Mouse (Mus musculus): ENCODE measurements at regions not wholly inside any gene's neighbourhood (a gene's known extent, or its start where the extent isn't known, plus 50 kb on each side); places are given as distances from the start of the nearest gene placed in this dataset.

- DNase-seq (ENCODE audit: low read depth, low spot score): peak; percentile 9
Observed at GRCm38 (mm10) chr16:95057596-95057995, 60.1 kb upstream of the Kcnj6 start.

- DNase-seq (ENCODE audit: low read depth, low spot score): no peak
Observed at GRCm38 (mm10) chr16:95064423-95064822, 66.9 kb upstream of the Kcnj6 start.

DNA sequence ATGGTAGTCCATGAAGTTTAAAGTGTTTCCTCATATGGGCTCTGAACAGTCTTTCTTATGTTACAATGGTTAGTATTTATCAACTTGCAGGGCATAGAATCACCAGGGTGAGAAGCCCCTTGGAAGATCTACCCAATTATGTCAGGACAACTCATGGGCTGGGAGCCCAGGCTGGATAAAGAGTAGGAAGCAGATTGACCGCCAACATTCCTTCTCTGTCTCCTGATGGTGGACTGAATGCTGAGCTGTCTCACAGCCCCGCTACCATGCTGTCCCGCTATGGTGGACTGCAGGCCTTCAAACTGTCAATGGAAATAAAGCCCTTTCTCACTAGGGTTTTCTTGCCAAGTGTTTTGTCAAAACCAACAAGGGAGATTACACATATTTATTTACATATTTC lies 69.2 kb upstream of the Kcnj6 start:
- no peak for DNase-seq (ENCODE audit: low read depth, low spot score)

DNA sequence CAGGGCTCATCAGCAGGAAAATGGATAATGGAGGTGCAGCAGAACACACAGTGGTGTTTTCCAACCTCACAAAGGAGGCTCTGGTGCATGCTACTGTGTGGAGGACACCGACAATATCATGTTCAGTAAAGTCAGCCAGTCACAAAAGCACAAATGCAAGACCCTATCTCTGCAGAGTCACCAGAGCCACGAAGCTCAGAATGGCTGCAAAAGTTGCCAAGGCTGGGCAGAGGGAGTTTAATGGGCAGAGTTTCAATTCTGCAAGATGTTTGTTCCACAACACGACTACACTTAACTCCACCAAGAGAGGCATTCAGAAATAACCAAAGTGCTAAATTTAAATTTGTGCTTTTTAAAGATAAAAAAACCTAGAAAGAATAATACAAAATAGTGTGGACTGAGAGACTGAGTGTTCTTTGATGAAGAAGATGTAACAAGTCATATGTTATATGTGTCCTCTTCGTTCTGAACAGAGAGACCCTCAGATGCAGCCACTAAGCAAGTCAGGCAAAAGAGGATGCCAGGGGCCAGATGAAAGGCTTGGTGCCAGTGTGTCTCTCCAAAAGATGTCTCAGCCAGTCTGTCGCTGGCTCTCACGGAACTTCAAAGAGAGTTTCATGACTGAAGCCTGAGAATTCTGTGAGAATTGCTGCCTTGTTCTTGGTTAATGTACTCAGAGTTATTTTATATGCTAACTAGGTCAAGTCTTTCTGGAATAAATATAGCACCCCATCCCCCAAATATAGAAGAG lies 95.1 kb upstream of the Kcnj6 start:
- no peak for DNase-seq (ENCODE audit: low read depth, low spot score)

DNA sequence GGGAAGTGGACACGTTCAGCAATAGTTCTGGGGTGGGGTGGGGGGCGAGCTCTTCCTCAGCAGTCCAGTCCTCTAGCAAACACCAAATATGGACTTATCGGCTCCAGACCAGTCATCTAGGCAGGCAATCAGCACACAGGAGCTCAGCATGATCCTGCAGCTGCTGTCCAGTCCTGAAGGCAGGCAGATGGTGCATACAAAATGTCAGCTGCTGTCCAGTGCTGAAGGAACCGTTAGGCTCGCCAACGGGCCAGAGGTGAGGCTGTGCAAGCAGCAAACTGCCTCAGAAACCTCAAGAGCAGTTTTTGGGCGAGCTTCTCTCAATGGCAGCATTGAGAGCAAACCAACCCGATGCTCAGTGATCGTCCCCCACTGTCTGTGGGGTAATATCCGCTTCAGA lies 96.3 kb upstream of the Kcnj6 start:
- peak; percentile 15 for DNase-seq (ENCODE audit: low read depth, low spot score)

GRCm38 (mm10) chr16:95100954-95101353 lies 103.5 kb upstream of the Kcnj6 start:
- no peak for DNase-seq (ENCODE audit: low read depth, low spot score)

DNA sequence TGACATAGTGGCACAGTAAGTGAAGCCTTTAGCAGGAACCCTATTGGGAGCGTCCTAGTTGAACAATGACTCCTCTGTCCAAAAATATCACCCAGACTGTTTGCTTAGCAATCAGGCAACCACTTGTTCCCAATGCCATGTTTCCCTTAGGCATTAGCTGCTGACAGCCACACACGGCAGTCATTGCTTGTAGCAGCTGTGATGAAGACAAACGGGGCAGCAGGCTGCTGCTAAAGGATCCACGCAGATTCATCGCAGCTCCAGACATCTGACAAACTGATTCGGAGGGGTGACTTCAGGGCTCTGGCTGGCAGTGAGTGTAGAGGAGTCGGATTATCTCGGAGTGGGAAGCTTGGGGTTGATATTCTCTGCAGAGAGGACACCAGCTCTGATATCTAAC lies 120.0 kb upstream of the Kcnj6 start:
- no peak for DNase-seq (ENCODE audit: low read depth, low spot score)

DNA sequence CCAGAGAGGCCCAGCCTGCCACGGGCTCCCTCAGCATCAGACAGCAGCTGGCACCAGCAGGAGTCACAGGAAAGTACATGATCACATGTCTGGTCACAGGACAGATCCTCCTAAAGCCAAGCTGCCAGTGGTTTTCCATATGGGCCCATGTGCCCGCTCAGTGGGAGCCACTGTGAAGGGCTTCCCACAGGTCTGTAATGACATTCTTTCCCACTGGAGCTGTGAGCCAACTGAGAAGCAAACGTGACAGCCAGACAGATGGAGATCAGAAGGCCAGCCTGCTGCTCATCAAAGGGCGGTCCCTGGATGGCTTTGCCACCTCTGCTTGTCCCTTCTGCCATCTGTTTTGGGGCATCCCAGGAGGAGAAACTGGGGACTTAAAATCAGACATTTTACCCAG lies 121.8 kb upstream of the Kcnj6 start:
- no peak for DNase-seq (ENCODE audit: low read depth, low spot score)

GRCm38 (mm10) chr16:95122048-95122447 lies 124.5 kb upstream of the Kcnj6 start:
- no peak for DNase-seq (ENCODE audit: low read depth, low spot score)

GRCm38 (mm10) chr16:95127616-95128015 lies 129.7 kb upstream of the Kcnj15 start:
- DNase-seq (ENCODE audit: low read depth, low spot score): no peak

GRCm38 (mm10) chr16:95131815-95132214 lies 125.5 kb upstream of the Kcnj15 start:
- DNase-seq (ENCODE audit: low read depth, low spot score): no peak

DNA sequence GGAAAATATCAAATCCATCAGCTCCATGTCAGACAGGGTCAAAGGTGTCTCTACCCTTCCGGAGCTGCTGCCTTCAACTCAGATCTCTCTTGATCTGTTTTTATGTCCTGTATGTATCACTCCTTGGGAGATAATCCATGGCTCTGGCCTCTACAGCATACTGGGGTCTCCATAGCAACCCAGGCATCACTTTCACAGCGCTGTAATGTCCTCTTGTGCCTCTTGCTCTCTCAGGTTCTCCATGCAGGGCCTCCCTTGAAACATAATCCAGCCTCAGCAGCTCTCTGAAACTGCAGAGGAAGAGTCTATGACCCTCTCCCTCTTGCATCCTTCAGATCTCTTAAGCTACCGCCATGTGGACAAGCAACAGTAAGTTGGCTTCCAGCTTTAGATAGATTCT lies 118.5 kb upstream of the Kcnj15 start:
- no peak for DNase-seq (ENCODE audit: low read depth, low spot score)

- no peak for DNase-seq (ENCODE audit: low read depth, low spot score)
Observed at GRCm38 (mm10) chr16:95141510-95142394, 115.6 kb upstream of the Kcnj15 start.

DNA sequence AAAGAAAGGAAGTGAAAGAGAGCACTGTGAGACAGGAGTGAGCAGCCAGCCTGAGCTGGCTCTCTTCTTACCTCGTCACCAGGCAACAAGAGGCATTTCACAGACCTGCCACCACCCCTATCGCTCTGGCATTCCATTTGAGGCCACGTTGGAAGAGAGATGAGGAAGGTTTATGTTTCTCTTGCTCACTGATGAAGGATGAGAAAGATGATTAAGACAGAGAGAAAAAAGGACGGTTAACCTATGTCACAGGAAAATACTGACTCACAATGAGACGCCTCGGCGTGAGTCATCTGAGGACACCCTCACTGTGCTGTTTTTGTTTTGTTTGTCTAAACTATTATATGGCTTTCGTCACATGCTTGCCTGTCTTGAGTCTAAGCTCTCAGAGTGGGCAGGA lies 106.9 kb upstream of the Kcnj15 start:
- no peak for DNase-seq (ENCODE audit: low read depth, low spot score)

DNA sequence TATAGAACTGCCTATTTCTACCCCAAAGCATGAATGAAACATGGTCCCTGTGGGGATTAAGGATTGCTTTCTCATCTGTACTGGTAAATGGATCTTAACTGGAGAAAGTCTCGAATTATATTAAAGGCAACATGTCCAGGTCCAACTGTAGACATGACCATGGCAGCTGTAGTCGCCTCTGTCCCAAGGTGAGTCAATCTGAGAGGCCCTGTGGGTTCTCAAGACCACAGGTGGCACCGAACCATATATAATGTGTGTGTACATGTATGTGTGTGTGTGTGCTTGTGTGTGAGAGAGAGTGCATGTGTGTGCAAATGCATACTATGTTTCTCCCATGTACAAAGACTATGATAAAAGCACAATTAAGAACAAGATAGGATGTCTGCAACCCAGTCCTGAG lies 105.9 kb upstream of the Kcnj15 start:
- no peak for DNase-seq (ENCODE audit: low read depth, low spot score)

DNA sequence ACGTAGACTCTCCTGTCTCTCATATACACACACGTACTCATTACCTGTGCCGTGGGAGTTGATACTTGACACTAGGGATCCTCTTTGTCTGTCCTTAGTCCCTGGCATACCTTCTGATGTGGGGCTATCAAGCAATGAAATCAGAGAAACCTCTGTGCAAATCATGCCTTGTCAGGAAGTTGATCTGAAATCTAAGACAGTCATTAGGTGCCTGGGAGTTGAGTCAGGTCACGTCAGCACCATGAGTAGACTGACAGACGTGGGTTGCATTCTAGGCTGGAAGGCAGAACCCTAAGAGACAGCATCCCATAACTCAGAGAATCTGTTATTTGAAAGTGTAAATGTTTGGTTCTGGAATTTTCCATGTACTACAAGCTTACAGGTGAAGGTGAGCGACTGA lies 105.4 kb upstream of the Kcnj15 start:
- no peak for DNase-seq (ENCODE audit: low read depth, low spot score)

DNA sequence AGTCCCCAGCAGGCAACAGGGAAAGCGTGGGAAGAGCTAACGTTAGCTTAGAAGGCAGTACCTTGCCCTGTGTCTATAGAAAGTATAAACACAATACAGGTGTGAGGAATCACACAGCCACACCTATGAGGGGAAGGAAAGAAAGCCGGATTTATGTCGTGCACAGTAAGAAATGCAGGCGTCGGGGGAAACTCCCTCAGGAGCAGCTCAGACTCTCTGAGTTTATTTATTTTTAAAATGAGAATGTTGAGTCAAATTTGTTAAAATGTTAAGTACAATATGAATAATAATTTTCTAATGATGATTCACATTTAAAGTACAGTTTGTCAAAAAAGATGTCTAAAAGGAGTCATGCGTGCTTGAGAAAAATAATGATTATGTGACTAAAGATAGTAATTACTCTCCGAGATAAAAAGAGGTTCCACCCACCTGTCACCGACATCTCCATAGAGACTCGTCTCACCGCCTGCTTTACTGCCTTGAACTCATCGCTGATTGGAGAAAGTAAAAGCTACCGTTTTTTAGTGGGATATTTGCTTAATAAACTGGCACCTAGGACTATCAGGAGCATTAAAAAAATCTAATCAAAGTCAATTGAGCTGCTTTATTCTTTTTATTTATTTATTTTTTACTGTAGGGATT lies 104.5 kb upstream of the Kcnj15 start:
- DNase-seq (ENCODE audit: low read depth, low spot score): no peak

DNA sequence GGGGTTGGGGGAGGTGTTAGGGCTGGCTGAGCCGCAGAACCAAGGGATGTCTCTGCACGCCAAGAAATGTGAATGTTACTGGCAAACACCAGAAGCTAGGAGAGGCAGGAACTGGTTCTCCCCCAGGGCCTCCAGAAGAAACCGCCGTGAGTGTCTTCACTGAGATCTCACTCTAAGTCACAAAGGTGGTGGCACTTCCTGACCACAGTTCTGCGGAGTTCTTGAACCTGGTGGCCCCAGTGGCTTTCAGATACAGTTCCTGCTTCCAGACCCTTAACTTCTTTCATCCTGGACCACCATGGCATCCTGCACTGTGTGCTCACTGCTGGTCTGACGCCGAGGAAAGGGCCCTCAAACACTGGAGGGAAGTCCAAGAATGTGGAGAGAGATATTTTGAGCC lies 89.0 kb upstream of the Kcnj15 start:
- DNase-seq (ENCODE audit: low read depth, low spot score): no peak

GRCm38 (mm10) chr16:95169346-95169745 lies 88.0 kb upstream of the Kcnj15 start:
- DNase-seq (ENCODE audit: low read depth, low spot score): no peak

DNA sequence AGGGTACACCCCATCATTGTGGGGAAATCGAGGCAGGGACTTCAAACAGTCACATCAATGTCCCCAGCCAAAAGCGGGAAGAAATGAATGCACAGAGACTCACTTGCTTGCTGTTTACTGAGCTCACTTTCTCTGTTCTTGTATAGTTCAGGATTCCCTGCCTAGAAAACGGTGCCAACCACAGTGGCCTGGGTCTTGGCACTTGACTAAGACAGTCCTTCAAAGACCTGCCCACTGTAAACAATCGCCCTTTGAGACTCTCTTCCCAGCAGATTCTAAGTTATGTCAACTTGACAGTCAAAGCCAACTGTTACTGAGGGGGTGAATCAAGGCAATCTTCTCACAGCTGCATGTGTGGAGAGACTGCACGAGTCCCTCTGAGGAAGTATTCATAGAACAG lies 76.8 kb upstream of the Kcnj15 start:
- DNase-seq (ENCODE audit: low read depth, low spot score): no peak

DNA sequence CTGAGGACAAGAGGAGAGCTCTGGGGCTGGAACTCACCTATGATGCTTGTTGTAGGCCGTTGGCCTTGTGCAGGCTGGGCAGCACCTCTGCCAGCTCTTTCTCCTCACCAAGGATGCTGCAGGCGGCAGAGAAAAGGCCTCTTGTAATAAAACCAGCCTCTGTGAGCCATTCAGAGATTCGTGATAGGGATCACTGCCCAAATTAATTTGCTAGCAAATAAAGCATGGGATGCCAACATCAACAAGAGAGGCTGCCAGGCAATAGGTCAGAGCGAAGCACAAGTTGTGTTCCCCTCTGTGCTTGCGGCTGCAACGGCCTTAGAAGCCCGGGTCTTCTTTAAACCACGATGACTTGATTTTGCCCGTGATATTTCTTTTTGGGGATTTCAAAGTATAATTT lies 72.0 kb upstream of the Kcnj15 start:
- no peak for DNase-seq (ENCODE audit: low read depth, low spot score)

DNA sequence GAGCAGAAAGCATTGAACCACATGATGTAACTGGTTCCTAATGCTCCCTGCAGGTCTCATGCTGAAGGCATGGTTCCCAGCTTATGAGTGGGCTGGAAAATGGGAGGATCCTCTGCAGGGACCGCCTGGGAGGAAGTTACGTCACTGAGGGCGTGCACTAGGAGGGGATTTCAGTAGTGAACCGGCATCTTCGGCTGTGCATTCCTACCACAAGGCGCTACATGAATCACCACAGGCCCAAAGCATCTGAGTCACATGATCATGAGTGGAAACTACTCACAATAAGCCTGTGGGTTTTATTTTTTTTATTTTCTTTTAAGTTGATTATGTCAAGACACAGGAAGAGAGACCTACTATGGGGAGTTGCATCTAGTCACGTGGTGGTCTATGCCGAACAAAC lies 68.2 kb upstream of the Kcnj15 start:
- DNase-seq (ENCODE audit: low read depth, low spot score): no peak

GRCm38 (mm10) chr16:95194151-95194550 lies 63.2 kb upstream of the Kcnj15 start:
- no peak for DNase-seq (ENCODE audit: low read depth, low spot score)

Data from A20 (cell line).